Mouse (Mus musculus): Measurements from ENCODE around the gene Dnajc2. TPM values are rescaled to one million over a fixed set of nuclear protein-coding genes. Genes with fewer than 3 reads are reported as not detected.

The Dnajc2 gene
- polyA plus RNA-seq (2012; rRNA removed) = 7.2 and 7.5 TPM in 2 replicates

GRCm38 (mm10) chr5:21785053-21785452, at the start of gene Dnajc2, which contains the start of gene Psmc2:
TSS of gene Dnajc2 (minus strand) at chr5:21785251.
TSS of gene Psmc2 (plus strand) at chr5:21785283.
- no peaks in the 10 kb centered on the region for H3K27me3 ChIP-seq (replicated peaks; ENCODE audit: control insufficient read depth, insufficient read depth, low read length)
- TF ChIP-seq POLR2A (IDR thresholded peaks at IDR 0.05; ENCODE audit: low read depth, low read length) = no peak
- no peak for TF ChIP-seq CTCF (conservative IDR thresholded peaks at IDR 0.05; ENCODE audit: insufficient read depth, insufficient read length, low read depth, low read length)
- H3K4me3 ChIP-seq (ENCODE audit: insufficient read depth, low read depth, low read length) = peak within 1 kb of the TSS; percentile 70
- 0 out of 2 replicates have a peak within 1 kb of the TSS, but pooled peaks have one; percentile 29 for H3K27ac ChIP-seq (ENCODE audit: insufficient read depth, low read depth, low read length)
- peaks cover 8% of the 10 kb centered on the region for H3K4me1 ChIP-seq (ENCODE audit: control insufficient read depth, insufficient read depth, low read length)
- under 1% methylated on average over 36 of the region's 37 CpGs for WGBS
- H3K36me3 ChIP-seq (ENCODE audit: control insufficient read depth, insufficient read depth, low read length) = no peaks in the 10 kb centered on the region; the same call in none of the 2 replicates
- DNase-seq = peak; percentile 95

GRCm38 (mm10) chr5:21831761-21832160, 46.7 kb upstream of the Dnajc2 start:
- TF ChIP-seq CTCF (conservative IDR thresholded peaks at IDR 0.05; ENCODE audit: insufficient read depth, insufficient read length, low read depth, low read length) = no peak
- TF ChIP-seq POLR2A (IDR thresholded peaks at IDR 0.05; ENCODE audit: low read depth, low read length) = no peak

DNA sequence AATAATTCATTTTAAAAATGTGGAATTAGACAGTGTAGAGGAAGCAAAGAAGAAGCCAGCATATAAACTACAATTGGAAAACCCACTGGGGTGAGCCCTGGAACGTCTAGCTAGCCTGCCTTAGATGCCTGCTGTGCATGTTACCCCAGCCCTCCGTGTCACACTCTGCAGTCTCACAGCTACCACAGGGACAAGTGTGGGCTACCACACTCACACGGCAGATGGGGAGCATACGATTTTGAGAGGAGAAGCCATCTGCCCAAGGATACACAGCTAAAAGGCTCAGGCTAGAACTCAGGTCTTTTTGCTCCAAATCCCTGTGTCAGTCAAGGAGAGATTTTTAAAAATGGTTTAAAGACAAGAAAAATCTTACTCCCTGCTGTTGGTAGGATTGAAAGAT, 43.8 kb upstream of the Dnajc2 start:
- 75% methylated on average over 4 of the region's 4 CpGs for WGBS
- TF ChIP-seq POLR2A (IDR thresholded peaks at IDR 0.05; ENCODE audit: low read depth, low read length) (no peak), CTCF (conservative IDR thresholded peaks at IDR 0.05; ENCODE audit: insufficient read depth, insufficient read length, low read depth, low read length) (no peak)
- H3K4me1 ChIP-seq (ENCODE audit: control insufficient read depth, insufficient read depth, low read length) = no peaks in the 10 kb centered on the region
- no peak for DNase-seq
- no peak overlapping the region for H3K27ac ChIP-seq (ENCODE audit: insufficient read depth, low read depth, low read length)
- H3K27me3 ChIP-seq (replicated peaks; ENCODE audit: control insufficient read depth, insufficient read depth, low read length) = no peaks in the 10 kb centered on the region
- no peak overlapping the region for H3K4me3 ChIP-seq (ENCODE audit: insufficient read depth, low read depth, low read length)
- H3K36me3 ChIP-seq (ENCODE audit: control insufficient read depth, insufficient read depth, low read length) = no peaks in the 10 kb centered on the region

More at GRCm38 (mm10) chr5:21831761-21832160, 46.7 kb upstream of the Dnajc2 start:
- no peaks in the 10 kb centered on the region for H3K36me3 ChIP-seq (ENCODE audit: control insufficient read depth, insufficient read depth, low read length)
- no peaks in the 10 kb centered on the region for H3K4me1 ChIP-seq (ENCODE audit: control insufficient read depth, insufficient read depth, low read length)
- H3K27ac ChIP-seq (ENCODE audit: insufficient read depth, low read depth, low read length) = no peak overlapping the region
- WGBS = 68% methylated on average over 3 of the region's 3 CpGs
- no peak overlapping the region for H3K4me3 ChIP-seq (ENCODE audit: insufficient read depth, low read depth, low read length)
- no peaks in the 10 kb centered on the region for H3K27me3 ChIP-seq (replicated peaks; ENCODE audit: control insufficient read depth, insufficient read depth, low read length)
- no peak for DNase-seq

- WGBS = 15% methylated on average over 6 of the region's 6 CpGs
- Histone ChIP-seq H3K4me1 (ENCODE audit: control insufficient read depth, insufficient read depth, low read length) (no peaks in the 10 kb centered on the region), H3K36me3 (ENCODE audit: control insufficient read depth, insufficient read depth, low read length) (no peaks in the 10 kb centered on the region), H3K4me3 (ENCODE audit: insufficient read depth, low read depth, low read length) (no peak overlapping the region), H3K27me3 (replicated peaks; ENCODE audit: control insufficient read depth, insufficient read depth, low read length) (no peaks in the 10 kb centered on the region), H3K27ac (ENCODE audit: insufficient read depth, low read depth, low read length) (no peak overlapping the region)
- DNase-seq = no peak
- TF ChIP-seq POLR2A (IDR thresholded peaks at IDR 0.05; ENCODE audit: low read depth, low read length) (no peak), CTCF (conservative IDR thresholded peaks at IDR 0.05; ENCODE audit: insufficient read depth, insufficient read length, low read depth, low read length) (no peak)
Observed at GRCm38 (mm10) chr5:21827643-21828042, 42.6 kb upstream of the Dnajc2 start.

GRCm38 (mm10) chr5:21826370-21826769, 41.3 kb upstream of the Dnajc2 start:
- Histone ChIP-seq H3K4me1 (ENCODE audit: control insufficient read depth, insufficient read depth, low read length) (no peaks in the 10 kb centered on the region), H3K36me3 (ENCODE audit: control insufficient read depth, insufficient read depth, low read length) (no peaks in the 10 kb centered on the region), H3K27ac (ENCODE audit: insufficient read depth, low read depth, low read length) (no peak overlapping the region), H3K4me3 (ENCODE audit: insufficient read depth, low read depth, low read length) (no peak overlapping the region), H3K27me3 (replicated peaks; ENCODE audit: control insufficient read depth, insufficient read depth, low read length) (no peaks in the 10 kb centered on the region)
- WGBS = 32% methylated on average over 7 of the region's 7 CpGs
- no peak for TF ChIP-seq POLR2A (IDR thresholded peaks at IDR 0.05; ENCODE audit: low read depth, low read length)
- no peak for DNase-seq

DNA sequence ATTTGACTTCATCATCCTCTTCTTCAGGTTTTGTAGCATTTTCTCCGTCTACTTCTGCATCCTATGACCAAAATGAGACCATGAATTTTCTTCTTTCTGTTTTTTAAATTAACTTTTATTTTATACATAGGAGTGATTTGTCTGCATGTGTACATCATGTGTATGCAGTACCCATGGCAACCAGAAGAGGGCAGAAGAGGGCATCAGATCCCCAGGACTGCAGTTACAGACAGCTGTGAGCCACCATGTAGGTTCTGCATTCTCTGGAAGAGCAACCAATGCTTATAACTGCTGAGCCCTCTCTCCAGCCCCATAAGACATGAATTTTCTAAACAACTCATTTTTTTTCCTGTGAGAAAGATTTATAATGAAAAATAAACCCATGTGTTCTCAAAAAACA, 28.9 kb upstream of the Dnajc2 start:
- 62% methylated on average over 1 of the region's 1 CpGs for WGBS
- H3K36me3 ChIP-seq (ENCODE audit: control insufficient read depth, insufficient read depth, low read length) = no peaks in the 10 kb centered on the region
- H3K4me1 ChIP-seq (ENCODE audit: control insufficient read depth, insufficient read depth, low read length) = no peaks in the 10 kb centered on the region
- no peaks in the 10 kb centered on the region for H3K27me3 ChIP-seq (replicated peaks; ENCODE audit: control insufficient read depth, insufficient read depth, low read length)
- no peak overlapping the region for H3K4me3 ChIP-seq (ENCODE audit: insufficient read depth, low read depth, low read length)
- peak; percentile 32 for DNase-seq
- no peak overlapping the region for H3K27ac ChIP-seq (ENCODE audit: insufficient read depth, low read depth, low read length)
- no peak for TF ChIP-seq POLR2A (IDR thresholded peaks at IDR 0.05; ENCODE audit: low read depth, low read length)
- peak; percentile 37 for TF ChIP-seq CTCF (conservative IDR thresholded peaks at IDR 0.05; ENCODE audit: insufficient read depth, insufficient read length, low read depth, low read length)

- no peaks in the 10 kb centered on the region for H3K36me3 ChIP-seq (ENCODE audit: control insufficient read depth, insufficient read depth, low read length)
- H3K4me3 ChIP-seq (ENCODE audit: insufficient read depth, low read depth, low read length) = no peak overlapping the region
- 75% methylated on average over 10 of the region's 10 CpGs for WGBS
- TF ChIP-seq CTCF (conservative IDR thresholded peaks at IDR 0.05; ENCODE audit: insufficient read depth, insufficient read length, low read depth, low read length) = no peak
- TF ChIP-seq POLR2A (IDR thresholded peaks at IDR 0.05; ENCODE audit: low read depth, low read length) = no peak
- H3K27me3 ChIP-seq (replicated peaks; ENCODE audit: control insufficient read depth, insufficient read depth, low read length) = no peaks in the 10 kb centered on the region
- no peak for DNase-seq
- no peaks in the 10 kb centered on the region for H3K4me1 ChIP-seq (ENCODE audit: control insufficient read depth, insufficient read depth, low read length)
- H3K27ac ChIP-seq (ENCODE audit: insufficient read depth, low read depth, low read length) = no peak overlapping the region
Observed at GRCm38 (mm10) chr5:21810924-21811323, 25.9 kb upstream of the Dnajc2 start.

All from kidney, adult 2 months (tissue).